Mouse (Mus musculus): ENCODE measurements at regions not wholly inside any gene's neighbourhood (a gene's known extent, or its start where the extent isn't known, plus 50 kb on each side); places are given as distances from the start of the nearest gene placed in this dataset.
A peak's percentile ranks its signal among the peaks of the same experiment; 100 is the strongest.

GRCm38 (mm10) chr4:90437375-90438190 lies 219.0 kb downstream of the Zfp352 start:
- DNase-seq, result peak; percentile 75

DNA sequence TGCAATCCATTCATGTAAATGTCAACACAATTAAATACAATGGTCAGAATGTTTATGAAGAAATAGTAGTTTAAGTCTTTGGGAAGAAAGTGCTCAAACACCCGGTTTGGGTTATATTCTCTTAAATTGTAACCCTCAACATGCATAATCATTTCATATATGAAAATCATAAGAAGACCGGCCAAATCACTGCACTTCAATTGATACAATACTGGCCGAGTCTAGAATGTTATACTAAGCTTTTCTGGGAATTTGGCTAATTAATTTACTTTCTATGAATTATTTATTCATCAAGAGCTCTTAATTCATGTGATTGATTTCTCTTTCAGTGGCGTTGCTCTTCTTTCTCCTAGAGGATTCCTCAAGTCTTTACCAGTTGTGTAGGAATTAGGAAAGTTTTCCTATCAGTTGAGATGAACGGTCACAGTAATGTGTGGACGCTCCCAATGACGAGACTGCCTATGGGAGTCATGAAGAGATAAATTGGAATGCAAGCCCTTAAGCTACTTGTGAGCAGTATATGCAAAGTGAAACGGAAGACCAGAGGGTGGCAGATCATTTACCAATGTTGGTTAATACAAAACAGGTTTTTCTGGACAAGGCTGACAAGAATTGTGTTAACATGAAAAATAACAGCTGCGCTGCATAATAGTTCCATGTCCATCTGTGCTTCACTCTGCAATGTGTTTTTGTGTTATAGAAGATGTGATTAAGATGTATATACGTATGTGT lies 219.7 kb downstream of the Zfp352 start:
- DNase-seq, result no peak

DNA sequence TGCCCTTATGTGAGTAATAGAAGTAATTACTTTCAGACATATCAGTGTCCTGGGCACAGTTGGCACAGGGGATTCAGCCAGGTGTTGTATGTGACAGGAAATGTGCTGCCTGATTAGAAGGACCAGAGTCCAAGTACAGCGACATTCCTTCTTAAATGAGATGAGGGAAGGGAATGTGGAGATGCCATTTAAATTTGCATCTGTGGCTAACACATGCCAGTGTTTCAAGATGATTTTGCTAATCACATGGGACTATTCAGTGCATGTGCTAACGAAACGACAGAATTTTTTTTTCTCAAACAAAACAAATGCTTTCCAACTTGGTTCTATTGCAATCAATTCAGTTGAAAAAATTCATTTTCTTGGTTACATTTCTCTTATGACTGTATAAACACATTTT lies 226.6 kb downstream of the Zfp352 start:
- DNase-seq, result no peak

DNA sequence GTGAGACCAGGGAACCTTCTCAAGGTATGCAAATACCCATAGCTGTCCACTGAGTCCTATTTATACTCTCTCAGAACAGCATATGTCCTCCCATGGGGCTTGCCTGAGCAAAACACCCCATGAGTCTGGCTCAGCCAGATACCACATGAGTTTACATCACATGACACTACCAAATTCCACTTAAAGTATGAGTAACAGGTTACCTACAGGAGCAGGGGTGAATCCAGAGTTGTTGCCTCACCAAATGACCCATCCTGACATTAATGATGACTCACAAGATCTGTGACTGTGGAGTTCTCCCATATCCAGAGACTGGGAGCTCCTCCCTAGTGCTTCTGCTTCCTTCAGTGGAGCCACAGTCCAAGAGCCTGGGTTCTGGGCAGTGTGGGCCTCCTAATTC lies 234.0 kb downstream of the Zfp352 start:
- no peak for DNase-seq

- no peak for DNase-seq
Measured at GRCm38 (mm10) chr4:90453029-90453428, 234.4 kb downstream of the Zfp352 start.

DNA sequence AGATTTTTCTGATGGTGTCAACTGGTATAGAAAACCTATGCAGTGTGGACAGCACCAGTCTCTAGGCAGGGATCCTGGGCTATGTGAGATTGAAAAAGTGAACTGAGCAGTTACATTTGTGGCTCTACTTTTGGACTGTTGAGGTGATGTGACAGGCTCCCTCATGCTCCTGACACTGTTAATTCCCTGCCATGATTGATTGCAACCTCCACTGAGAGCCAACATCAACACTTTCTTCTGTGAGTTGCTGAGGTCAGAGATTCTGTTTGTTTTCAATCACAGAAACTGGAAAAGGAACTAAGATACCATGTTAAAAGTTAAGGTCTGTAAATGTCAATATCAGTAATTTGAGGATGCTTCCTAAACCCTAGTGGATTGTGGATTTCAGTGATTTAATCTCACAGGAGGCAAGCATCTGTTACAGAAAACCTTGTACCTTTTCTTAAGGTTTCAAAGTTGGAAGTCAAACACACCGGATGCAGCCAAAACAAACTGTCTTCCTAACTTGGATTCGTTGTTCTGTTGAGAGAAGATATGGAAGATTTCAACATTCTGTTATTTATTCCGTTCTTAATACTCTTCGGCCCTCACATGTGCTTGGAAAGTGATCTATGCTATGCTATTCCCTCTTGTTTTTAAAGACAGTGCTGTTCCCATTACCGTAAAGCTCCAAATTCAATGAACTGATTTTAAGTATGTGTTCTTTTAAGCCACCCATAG lies 278.4 kb downstream of the Zfp352 start:
- DNase-seq, result no peak

Measured in layer of hippocampus, adult 9-11 months (tissue).